Mouse (Mus musculus) hematopoietic stem cell, adult 5-6 weeks (primary cell): ENCODE results near the gene Uvssa. TPM values are rescaled to one million over a fixed set of nuclear protein-coding genes. Genes with fewer than 3 reads are reported as not detected.

Experiments
- total RNA-seq: library from RNA; stranded (forward); fragments of 172-1452, 232-1000 nt; gene quantifications from 2 replicates; pipeline ENCODE4 v1.2.3, GENCODE M21; 2017

Gene Uvssa
- total RNA-seq, 1 experiment from 2014 or later = 10.0 TPM

Other genes starting within 250 kb of the Uvssa start
- 0.99 and 1.3 TPM in 2 replicates for gene Spon2, start 160.1 kb upstream of the Uvssa start, total RNA-seq
- gene Ctbp1, start 103.6 kb upstream of the Uvssa start, total RNA-seq = 143 and 146 TPM in 2 replicates
- 240 and 243 TPM in 2 replicates for gene Maea, start 43.0 kb upstream of the Uvssa start, total RNA-seq
- gene Nkx1-1, start 55.4 kb downstream of the Uvssa start, total RNA-seq = not detected in 2 replicates